In genomic region chr2:84477759-84478158, GRCm38 (mm10) we compare ENCODE assay signal across 31 mouse cellular contexts.
"Had no signal": no experiment of that assay in that cellular context is flagged by ENCODE, and none has a peak within 500 bp of the region (broad histone marks: within the 10 kb centered on the region; RNA-seq: fewer than 3 reads in every experiment).

No protein-coding gene starts in this region.

- H3K9me3 ChIP-seq: limb, embryonic 12.5 days; limb, embryonic 13.5 days; limb, embryonic 15.5 days; liver, embryonic 12.5 days; liver, embryonic 13.5 days; liver, embryonic 15.5 days; lung, embryonic 15.5 days; megakaryocyte, embryonic 14.5 days; midbrain, embryonic 10.5 days; midbrain, embryonic 12.5 days; midbrain, embryonic 13.5 days; midbrain, embryonic 15.5 days; neural tube, embryonic 12.5 days; neural tube, embryonic 13.5 days had no signal

- ATAC-seq: liver, embryonic 12.5 days; liver, postnatal 0 days; lung, postnatal 0 days; midbrain, embryonic 13.5 days; midbrain, embryonic 15.5 days; midbrain, embryonic 16.5 days had no signal

- H3K27ac ChIP-seq: limb, embryonic 12.5 days; limb, embryonic 13.5 days; limb, embryonic 15.5 days; liver, embryonic 12.5 days; liver, embryonic 13.5 days; liver, embryonic 14.5 days; liver, embryonic 15.5 days; macrophage; midbrain, embryonic 12.5 days; midbrain, embryonic 13.5 days; midbrain, embryonic 15.5 days; neural tube, embryonic 12.5 days; neural tube, embryonic 13.5 days had no signal

- H3K36me3 ChIP-seq: limb, embryonic 12.5 days; limb, embryonic 13.5 days; limb, embryonic 15.5 days; liver, embryonic 15.5 days; midbrain, embryonic 10.5 days; midbrain, embryonic 12.5 days; midbrain, embryonic 13.5 days; midbrain, embryonic 15.5 days; neural tube, embryonic 12.5 days; neural tube, embryonic 13.5 days had no signal

- H3K4me2 ChIP-seq: limb, embryonic 12.5 days; limb, embryonic 13.5 days; limb, embryonic 15.5 days; liver, embryonic 11.5 days; lung, embryonic 14.5 days; lung, embryonic 15.5 days; midbrain, embryonic 11.5 days; midbrain, embryonic 12.5 days; midbrain, embryonic 13.5 days; midbrain, embryonic 15.5 days; neural tube, embryonic 12.5 days; neural tube, embryonic 13.5 days had no signal

- H3K27me3 ChIP-seq: limb, embryonic 12.5 days; limb, embryonic 13.5 days; limb, embryonic 15.5 days; liver, embryonic 12.5 days; liver, embryonic 13.5 days; liver, embryonic 15.5 days; lung, embryonic 15.5 days; megakaryocyte, embryonic 14.5 days; midbrain, embryonic 12.5 days; midbrain, embryonic 13.5 days; midbrain, embryonic 15.5 days; neural tube, embryonic 12.5 days; neural tube, embryonic 13.5 days had no signal

- H3K4me1 ChIP-seq: midbrain, embryonic 12.5 days; midbrain, embryonic 15.5 days; neural tube, embryonic 13.5 days had no signal

- H3K9ac ChIP-seq: limb, embryonic 12.5 days; limb, embryonic 13.5 days; limb, embryonic 15.5 days; liver, embryonic 12.5 days; liver, embryonic 13.5 days; liver, embryonic 14.5 days; liver, embryonic 15.5 days; liver, postnatal 0 days; lung, embryonic 14.5 days; lung, embryonic 15.5 days; midbrain, embryonic 12.5 days; midbrain, embryonic 13.5 days; midbrain, embryonic 15.5 days; neural tube, embryonic 12.5 days; neural tube, embryonic 13.5 days had no signal

- DNase-seq: left cerebral cortex, postnatal 4 days; liver; liver, embryonic 13.5 days; liver, postnatal 0 days; lung, adult 18-20 months; lung, adult 2 months; lung, embryonic 14.5 days; lung, postnatal 10 days; lung, postnatal 14 days; lung, postnatal 36 days; lung, postnatal 4 days; midbrain, embryonic 14.5 days had no signal

- H3K4me3 ChIP-seq: limb, embryonic 12.5 days; limb, embryonic 13.5 days; limb, embryonic 15.5 days; liver, embryonic 12.5 days; liver, embryonic 13.5 days; liver, embryonic 15.5 days; lung, embryonic 15.5 days; midbrain, embryonic 10.5 days; midbrain, embryonic 12.5 days; midbrain, embryonic 13.5 days; midbrain, embryonic 15.5 days; neural tube, embryonic 12.5 days; neural tube, embryonic 13.5 days had no signal
